Mouse (Mus musculus): ENCODE measurements around the gene Zfp69. TPM values are rescaled to one million over a fixed set of nuclear protein-coding genes. Genes with fewer than 3 reads are reported as not detected.

Gene Zfp69
- total and polyA plus RNA-seq, 3 experiments, result 2.7 to 8.1 (median 4.9) TPM

DNA sequence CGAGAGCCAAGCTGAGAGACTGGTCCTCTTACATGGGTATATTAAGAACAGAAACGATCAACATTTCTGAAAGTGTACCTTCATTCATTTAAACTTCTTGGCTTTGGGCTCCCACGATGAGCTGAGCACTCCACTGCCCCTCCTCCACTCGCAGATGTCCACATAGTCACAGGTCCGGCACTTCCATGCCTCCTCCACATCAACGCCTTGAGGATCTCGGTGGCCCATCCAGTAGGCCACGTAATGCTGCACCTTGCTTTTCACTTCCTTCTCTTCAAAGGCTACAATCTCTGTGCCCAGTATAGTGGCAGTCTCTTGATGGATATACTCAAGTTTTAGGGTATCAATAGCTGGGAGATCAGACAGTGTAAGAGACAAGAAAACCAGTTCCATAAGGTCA is 30.0 kb downstream of the Zfp69 start:
- H3K4me3 ChIP-seq (ENCODE audit: low read depth, low read length), result no peak overlapping the region
- ATAC-seq (ENCODE audit: extremely low read depth, insufficient number of reproducible peaks, low FRiP score, poor library complexity, severe bottlenecking) (no peak), DNase-seq (ENCODE audit: low spot score) (no peak)
- TF ChIP-seq GATA2 (IDR thresholded peaks at IDR 0.05; ENCODE audit: borderline replicate concordance, low read depth, low read length), result no peak
- TF ChIP-seq CTCF (IDR thresholded peaks at IDR 0.05; ENCODE audit: low read depth, low read length), result no peak
- no peak for TF ChIP-seq GATA1 (IDR thresholded peaks at IDR 0.05; ENCODE audit: borderline replicate concordance, low read length)
- TF ChIP-seq TAL1 (conservative IDR thresholded peaks at IDR 0.05; ENCODE audit: low read depth, low read length), result no peak
- peaks cover 27% of the 10 kb centered on the region for H3K36me3 ChIP-seq (replicated peaks)
- peaks cover 23% of the 10 kb centered on the region for H3K4me1 ChIP-seq (ENCODE audit: insufficient read depth, low read depth, low read length)
- no peaks in the 10 kb centered on the region for H3K27me3 ChIP-seq (ENCODE audit: insufficient read depth, low read length)
- peaks cover under 1% of the 10 kb centered on the region; the same call in 1 of the 2 replicates for H3K9me3 ChIP-seq (replicated peaks)

DNA sequence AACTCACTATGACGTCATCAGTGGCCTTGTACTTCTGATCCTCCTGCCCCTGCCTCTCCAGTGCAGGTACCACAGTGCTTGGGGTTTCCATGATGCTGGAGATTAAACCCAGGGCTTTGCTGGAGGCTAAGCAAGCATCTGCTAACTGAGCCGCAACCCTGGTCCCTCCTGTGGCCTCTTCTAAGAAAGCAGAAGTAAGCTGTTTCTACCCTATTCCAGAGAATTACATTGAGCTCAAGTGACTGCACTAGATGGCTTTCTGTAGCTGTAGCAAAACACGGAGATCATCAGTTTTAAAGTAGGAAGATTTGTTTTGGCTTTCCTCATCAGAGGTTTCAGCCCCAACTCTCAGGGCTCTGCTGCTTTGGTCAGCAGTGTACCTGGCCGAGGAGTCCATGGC is 37.0 kb downstream of the Zfp69 start:
- Histone ChIP-seq H3K9me3 (replicated peaks) (no peaks in the 10 kb centered on the region), H3K36me3 (replicated peaks) (peaks cover 3% of the 10 kb centered on the region), H3K4me1 (ENCODE audit: insufficient read depth, low read depth, low read length) (peaks cover 42% of the 10 kb centered on the region), H3K4me3 (ENCODE audit: low read depth, low read length) (peak overlapping the region; percentile 34; the same call in 1 of the 2 replicates), H3K27me3 (ENCODE audit: insufficient read depth, low read length) (no peaks in the 10 kb centered on the region)
- peak; percentile 52 for DNase-seq (ENCODE audit: low spot score)
- ATAC-seq (ENCODE audit: extremely low read depth, insufficient number of reproducible peaks, low FRiP score, poor library complexity, severe bottlenecking), result peak; percentile 74
- TF ChIP-seq TAL1 (conservative IDR thresholded peaks at IDR 0.05; ENCODE audit: low read depth, low read length) (no peak), GATA2 (IDR thresholded peaks at IDR 0.05; ENCODE audit: borderline replicate concordance, low read depth, low read length) (no peak), GATA1 (IDR thresholded peaks at IDR 0.05; ENCODE audit: borderline replicate concordance, low read length) (no peak), POLR2AphosphoS5 (IDR thresholded peaks at IDR 0.05; ENCODE audit: insufficient replicate concordance, low read depth, low read length) (no peak), CTCF (IDR thresholded peaks at IDR 0.05; ENCODE audit: low read depth, low read length) (no peak)

DNA sequence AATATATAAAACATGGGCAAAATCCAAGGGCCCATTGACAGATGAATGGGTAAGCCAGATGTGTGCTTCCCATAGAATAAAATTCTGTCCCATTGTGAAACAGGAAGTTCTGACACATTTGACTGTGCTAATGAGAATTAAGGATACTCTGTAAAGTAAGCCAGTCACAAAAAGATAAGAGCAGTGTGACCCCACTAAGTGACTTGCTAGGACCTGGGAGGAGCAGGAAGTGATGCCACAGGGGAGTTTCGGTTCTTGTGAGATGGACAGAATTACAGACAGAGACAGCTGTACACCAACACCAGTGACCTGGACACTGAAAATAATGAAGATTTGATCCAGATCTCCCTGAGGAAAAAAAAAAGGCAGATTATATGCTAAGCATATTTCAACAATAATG is 37.6 kb downstream of the Zfp69 start:
- DNase-seq (ENCODE audit: low spot score), result no peak
- H3K9me3 ChIP-seq (replicated peaks), result no peaks in the 10 kb centered on the region
- no peak overlapping the region for H3K4me3 ChIP-seq (ENCODE audit: low read depth, low read length)

DNA sequence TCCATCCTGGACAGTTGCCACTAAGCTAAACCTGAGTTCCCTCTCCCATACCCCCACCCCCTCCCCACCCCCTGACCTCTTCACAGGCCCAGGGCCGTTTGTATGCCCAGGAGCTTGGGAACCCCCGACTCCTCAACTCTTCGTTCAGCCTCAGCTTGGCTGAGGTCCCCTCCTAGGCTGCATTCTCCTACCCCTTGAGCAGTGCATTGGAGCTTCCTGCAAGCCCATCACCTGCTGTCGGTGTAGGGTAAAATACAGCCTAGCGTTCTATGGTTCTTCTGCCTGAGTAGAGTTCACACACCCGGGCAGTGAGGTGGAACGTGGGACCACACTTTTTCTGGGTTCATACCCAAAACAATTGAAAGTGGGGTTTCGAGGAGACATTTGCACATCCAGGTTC is 38.1 kb downstream of the Zfp69 start:
- TF ChIP-seq CTCF (IDR thresholded peaks at IDR 0.05; ENCODE audit: low read depth, low read length) (no peak), GATA2 (IDR thresholded peaks at IDR 0.05; ENCODE audit: borderline replicate concordance, low read depth, low read length) (no peak), GATA1 (IDR thresholded peaks at IDR 0.05; ENCODE audit: borderline replicate concordance, low read length) (no peak), POLR2AphosphoS5 (IDR thresholded peaks at IDR 0.05; ENCODE audit: insufficient replicate concordance, low read depth, low read length) (no peak), TAL1 (conservative IDR thresholded peaks at IDR 0.05; ENCODE audit: low read depth, low read length) (no peak)
- H3K9me3 ChIP-seq (replicated peaks), result no peaks in the 10 kb centered on the region
- no peaks in the 10 kb centered on the region for H3K27me3 ChIP-seq (ENCODE audit: insufficient read depth, low read length)
- DNase-seq (ENCODE audit: low spot score) (no peak), ATAC-seq (ENCODE audit: extremely low read depth, insufficient number of reproducible peaks, low FRiP score, poor library complexity, severe bottlenecking) (no peak)
- H3K4me3 ChIP-seq (ENCODE audit: low read depth, low read length), result no peak overlapping the region
- H3K4me1 ChIP-seq (ENCODE audit: insufficient read depth, low read depth, low read length), result peaks cover 43% of the 10 kb centered on the region
- no peaks in the 10 kb centered on the region for H3K36me3 ChIP-seq (replicated peaks)

More for the DNA sequence above, 37.6 kb downstream of the Zfp69 start:
- TF ChIP-seq GATA1 (IDR thresholded peaks at IDR 0.05; ENCODE audit: borderline replicate concordance, low read length), result no peak
- no peak for TF ChIP-seq GATA2 (IDR thresholded peaks at IDR 0.05; ENCODE audit: borderline replicate concordance, low read depth, low read length)
- TF ChIP-seq CTCF (IDR thresholded peaks at IDR 0.05; ENCODE audit: low read depth, low read length), result no peak
- TF ChIP-seq TAL1 (conservative IDR thresholded peaks at IDR 0.05; ENCODE audit: low read depth, low read length), result no peak
- TF ChIP-seq POLR2AphosphoS5 (IDR thresholded peaks at IDR 0.05; ENCODE audit: insufficient replicate concordance, low read depth, low read length), result no peak
- H3K27me3 ChIP-seq (ENCODE audit: insufficient read depth, low read length), result no peaks in the 10 kb centered on the region
- peaks cover 43% of the 10 kb centered on the region for H3K4me1 ChIP-seq (ENCODE audit: insufficient read depth, low read depth, low read length)
- peak; percentile 59; the same call in 1 of the 2 replicates for ATAC-seq (ENCODE audit: extremely low read depth, insufficient number of reproducible peaks, low FRiP score, poor library complexity, severe bottlenecking)
- H3K36me3 ChIP-seq (replicated peaks), result no peaks in the 10 kb centered on the region

DNA sequence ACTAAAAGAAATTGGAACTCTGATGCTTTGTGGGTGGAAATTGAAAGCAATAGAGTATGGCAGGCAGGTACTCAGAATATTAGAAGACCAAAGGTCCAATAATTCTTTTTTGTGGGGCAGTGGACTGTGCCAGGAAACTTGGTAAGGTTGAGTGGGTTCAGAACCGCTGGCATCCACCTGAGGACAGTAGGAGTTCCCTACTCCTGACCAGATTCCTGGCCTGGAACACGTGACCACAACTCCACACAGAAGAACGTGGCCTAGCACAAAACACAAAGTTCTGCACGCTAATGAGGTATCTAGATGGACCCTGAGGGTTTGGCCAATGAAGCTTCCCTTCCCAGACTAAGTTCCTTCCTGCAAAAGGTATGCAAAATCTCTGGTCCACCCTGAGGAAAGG is 38.6 kb downstream of the Zfp69 start:
- H3K9me3 ChIP-seq (replicated peaks), result no peaks in the 10 kb centered on the region
- H3K27me3 ChIP-seq (ENCODE audit: insufficient read depth, low read length), result no peaks in the 10 kb centered on the region
- DNase-seq (ENCODE audit: low spot score) (no peak), ATAC-seq (ENCODE audit: extremely low read depth, insufficient number of reproducible peaks, low FRiP score, poor library complexity, severe bottlenecking) (no peak)
- no peak overlapping the region for H3K4me3 ChIP-seq (ENCODE audit: low read depth, low read length)
- TF ChIP-seq GATA2 (IDR thresholded peaks at IDR 0.05; ENCODE audit: borderline replicate concordance, low read depth, low read length) (no peak), CTCF (IDR thresholded peaks at IDR 0.05; ENCODE audit: low read depth, low read length) (no peak), GATA1 (IDR thresholded peaks at IDR 0.05; ENCODE audit: borderline replicate concordance, low read length) (no peak), TAL1 (conservative IDR thresholded peaks at IDR 0.05; ENCODE audit: low read depth, low read length) (no peak), POLR2AphosphoS5 (IDR thresholded peaks at IDR 0.05; ENCODE audit: insufficient replicate concordance, low read depth, low read length) (no peak)
- H3K4me1 ChIP-seq (ENCODE audit: insufficient read depth, low read depth, low read length), result peaks cover 43% of the 10 kb centered on the region
- H3K36me3 ChIP-seq (replicated peaks), result no peaks in the 10 kb centered on the region

DNA sequence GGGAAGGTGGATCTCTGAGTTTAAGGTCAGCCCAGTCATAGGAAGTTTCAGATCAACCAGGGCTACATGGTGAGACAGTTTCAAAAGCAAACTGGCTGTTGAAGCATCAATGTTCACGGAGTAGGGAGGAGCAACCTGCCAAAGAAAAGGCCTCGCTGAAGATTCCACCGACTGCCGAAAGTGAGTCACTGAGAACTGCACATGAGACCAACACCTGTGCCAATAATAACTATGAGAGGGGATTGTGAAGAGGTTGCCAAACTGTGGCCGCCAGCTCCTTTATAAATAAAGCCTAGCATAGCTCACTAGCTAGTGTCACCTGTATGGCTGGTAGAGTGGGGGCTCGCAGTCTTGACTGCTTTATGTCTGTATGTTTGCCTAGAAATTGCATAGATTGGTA is 40.4 kb downstream of the Zfp69 start:
- H3K4me1 ChIP-seq (ENCODE audit: insufficient read depth, low read depth, low read length), result peaks cover 41% of the 10 kb centered on the region
- H3K4me3 ChIP-seq (ENCODE audit: low read depth, low read length), result no peak overlapping the region
- TF ChIP-seq TAL1 (conservative IDR thresholded peaks at IDR 0.05; ENCODE audit: low read depth, low read length) (no peak), POLR2AphosphoS5 (IDR thresholded peaks at IDR 0.05; ENCODE audit: insufficient replicate concordance, low read depth, low read length) (no peak), GATA1 (IDR thresholded peaks at IDR 0.05; ENCODE audit: borderline replicate concordance, low read length) (no peak), GATA2 (IDR thresholded peaks at IDR 0.05; ENCODE audit: borderline replicate concordance, low read depth, low read length) (no peak), CTCF (IDR thresholded peaks at IDR 0.05; ENCODE audit: low read depth, low read length) (no peak)
- ATAC-seq (ENCODE audit: extremely low read depth, insufficient number of reproducible peaks, low FRiP score, poor library complexity, severe bottlenecking) (no peak), DNase-seq (ENCODE audit: low spot score) (no peak)
- no peaks in the 10 kb centered on the region for H3K9me3 ChIP-seq (replicated peaks)
- H3K27me3 ChIP-seq (ENCODE audit: insufficient read depth, low read length), result no peaks in the 10 kb centered on the region
- H3K36me3 ChIP-seq (replicated peaks), result no peaks in the 10 kb centered on the region
